Mouse (Mus musculus): ENCODE measurements around the gene 4930523C07Rik. TPM values are rescaled to one million over a fixed set of nuclear protein-coding genes. Genes with fewer than 3 reads are reported as not detected.

4930523C07Rik gene
- total and polyA plus RNA-seq, 2 experiments from 2014 or later, result 2.1 to 3.6 TPM

- TF ChIP-seq CTCF (IDR thresholded peaks at IDR 0.05; ENCODE audit: low read depth), result no peak
- no peaks in the 10 kb centered on the region for H3K9me3 ChIP-seq (ENCODE audit: low read length)
- H3K4me2 ChIP-seq (ENCODE audit: low read depth, low read length), result no peak overlapping the region
- WGBS, result 83% methylated on average over 5 of the region's 5 CpGs
- H3K27me3 ChIP-seq (ENCODE audit: insufficient read depth, low read length), result no peaks in the 10 kb centered on the region
- H3K36me3 ChIP-seq (ENCODE audit: insufficient read depth, low read length), result no peaks in the 10 kb centered on the region
- ATAC-seq (no peak), DNase-seq (ENCODE audit: low spot score) (no peak)
- H3K4me1 ChIP-seq (ENCODE audit: insufficient read depth, low read length), result no peaks in the 10 kb centered on the region
- no peak overlapping the region for H3K4me3 ChIP-seq (ENCODE audit: low read length)
- no peak overlapping the region for H3K9ac ChIP-seq (replicated peaks; ENCODE audit: low read length)
- H3K27ac ChIP-seq, result no peak overlapping the region
These were observed 9.5 kb downstream of the 4930523C07Rik start for GRCm38 (mm10) chr1:160053510-160054305.

- Histone ChIP-seq H3K9me3 (ENCODE audit: low read length) (no peaks in the 10 kb centered on the region), H3K27ac (no peak overlapping the region), H3K27me3 (ENCODE audit: insufficient read depth, low read length) (no peaks in the 10 kb centered on the region), H3K4me2 (ENCODE audit: low read depth, low read length) (no peak overlapping the region), H3K4me3 (ENCODE audit: low read length) (no peak overlapping the region), H3K36me3 (ENCODE audit: insufficient read depth, low read length) (no peaks in the 10 kb centered on the region), H3K9ac (replicated peaks; ENCODE audit: low read length) (no peak overlapping the region), H3K4me1 (ENCODE audit: insufficient read depth, low read length) (no peaks in the 10 kb centered on the region)
- TF ChIP-seq CTCF (IDR thresholded peaks at IDR 0.05; ENCODE audit: low read depth), result no peak
- ATAC-seq (no peak), DNase-seq (ENCODE audit: low spot score) (no peak)
- WGBS, result 81% methylated on average over 5 of the region's 5 CpGs
These were observed 10.3 kb downstream of the 4930523C07Rik start for GRCm38 (mm10) chr1:160054366-160055078.

DNA sequence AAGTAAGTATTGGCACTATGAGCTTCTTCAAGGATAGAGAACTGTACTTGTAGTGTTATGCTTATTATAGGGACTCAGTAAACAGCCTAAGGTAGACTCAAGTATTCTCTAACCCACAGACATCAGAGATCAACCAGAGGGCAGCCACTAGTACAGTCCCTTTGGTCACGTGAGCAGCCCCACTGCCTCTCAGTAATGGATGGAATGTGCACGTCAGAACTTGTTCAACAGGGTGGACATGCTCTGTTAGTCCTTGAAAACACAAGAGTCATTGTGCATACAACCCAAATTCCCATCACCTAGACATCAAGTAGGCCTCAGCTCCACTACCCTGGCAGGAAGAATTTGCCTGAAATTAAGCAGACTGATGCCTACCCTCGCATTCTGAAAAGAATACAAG lies 13.5 kb downstream of the 4930523C07Rik start:
- no peak for ATAC-seq
- Histone ChIP-seq H3K27ac (no peak overlapping the region), H3K4me3 (ENCODE audit: low read length) (no peak overlapping the region), H3K36me3 (ENCODE audit: insufficient read depth, low read length) (no peaks in the 10 kb centered on the region), H3K9me3 (ENCODE audit: low read length) (no peaks in the 10 kb centered on the region), H3K27me3 (ENCODE audit: insufficient read depth, low read length) (no peaks in the 10 kb centered on the region), H3K4me2 (ENCODE audit: low read depth, low read length) (no peak overlapping the region), H3K4me1 (ENCODE audit: insufficient read depth, low read length) (no peaks in the 10 kb centered on the region), H3K9ac (replicated peaks; ENCODE audit: low read length) (no peak overlapping the region)
- 63% methylated on average over 3 of the region's 3 CpGs for WGBS
- TF ChIP-seq CTCF (IDR thresholded peaks at IDR 0.05; ENCODE audit: low read depth), result no peak
- no peak for DNase-seq (ENCODE audit: low spot score)

DNA sequence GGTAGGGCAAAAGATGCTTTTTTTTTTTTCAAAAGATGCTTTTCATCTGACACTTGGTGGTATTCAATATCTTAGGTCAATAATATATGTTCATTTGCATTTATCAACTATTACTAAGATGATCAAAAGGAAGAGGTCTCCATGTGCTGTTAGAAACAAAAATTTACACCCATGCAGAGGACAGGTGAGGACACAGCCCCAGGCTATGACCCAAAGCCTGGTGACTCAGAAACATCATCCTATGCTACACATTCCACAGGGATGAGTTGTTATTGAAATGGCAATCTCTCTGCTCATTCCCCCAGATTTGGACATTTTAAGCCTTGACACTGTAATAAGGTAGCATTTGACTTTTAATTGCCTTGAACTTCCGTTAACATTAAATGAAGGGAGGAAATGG lies 15.7 kb downstream of the 4930523C07Rik start:
- Histone ChIP-seq H3K4me2 (ENCODE audit: low read depth, low read length) (no peak overlapping the region), H3K4me1 (ENCODE audit: insufficient read depth, low read length) (no peaks in the 10 kb centered on the region), H3K9me3 (ENCODE audit: low read length) (no peaks in the 10 kb centered on the region), H3K4me3 (ENCODE audit: low read length) (no peak overlapping the region), H3K27me3 (ENCODE audit: insufficient read depth, low read length) (no peaks in the 10 kb centered on the region), H3K27ac (no peak overlapping the region), H3K36me3 (ENCODE audit: insufficient read depth, low read length) (no peaks in the 10 kb centered on the region), H3K9ac (replicated peaks; ENCODE audit: low read length) (no peak overlapping the region)
- DNase-seq (ENCODE audit: low spot score) (no peak), ATAC-seq (no peak)
- WGBS, result 80% methylated on average over 1 of the region's 1 CpGs
- no peak for TF ChIP-seq CTCF (IDR thresholded peaks at IDR 0.05; ENCODE audit: low read depth)

DNA sequence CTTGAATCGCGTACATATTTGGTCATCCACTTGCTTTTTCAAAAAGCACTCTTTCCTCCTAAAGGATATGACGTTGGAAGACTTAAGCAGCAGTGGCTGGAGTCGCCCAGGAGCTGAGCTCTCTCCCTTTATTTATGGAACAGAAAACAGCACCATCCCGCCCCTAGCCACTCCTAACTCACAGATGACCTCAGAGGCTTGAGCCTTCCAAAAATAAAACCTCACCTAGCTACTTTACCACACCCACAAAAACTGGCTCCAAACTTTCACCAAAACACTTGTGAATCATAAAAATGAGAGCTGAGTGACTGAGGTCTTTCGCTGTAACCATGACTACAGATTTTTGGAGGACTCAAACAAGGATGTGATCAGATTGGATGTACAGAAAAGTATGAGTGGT lies 16.4 kb downstream of the 4930523C07Rik start:
- Histone ChIP-seq H3K4me2 (ENCODE audit: low read depth, low read length) (no peak overlapping the region), H3K36me3 (ENCODE audit: insufficient read depth, low read length) (no peaks in the 10 kb centered on the region), H3K4me3 (ENCODE audit: low read length) (no peak overlapping the region), H3K9ac (replicated peaks; ENCODE audit: low read length) (no peak overlapping the region), H3K27me3 (ENCODE audit: insufficient read depth, low read length) (no peaks in the 10 kb centered on the region), H3K4me1 (ENCODE audit: insufficient read depth, low read length) (no peaks in the 10 kb centered on the region), H3K9me3 (ENCODE audit: low read length) (no peaks in the 10 kb centered on the region), H3K27ac (no peak overlapping the region)
- no peak for ATAC-seq
- 75% methylated on average over 6 of the region's 6 CpGs for WGBS
- TF ChIP-seq CTCF (IDR thresholded peaks at IDR 0.05; ENCODE audit: low read depth), result no peak
- no peak for DNase-seq (ENCODE audit: low spot score)

GRCm38 (mm10) chr1:160061321-160061720 lies 17.1 kb downstream of the 4930523C07Rik start:
- H3K9me3 ChIP-seq (ENCODE audit: low read length), result no peaks in the 10 kb centered on the region
- no peak overlapping the region for H3K9ac ChIP-seq (replicated peaks; ENCODE audit: low read length)
- ATAC-seq, result no peak
- H3K4me1 ChIP-seq (ENCODE audit: insufficient read depth, low read length), result no peaks in the 10 kb centered on the region
- DNase-seq (ENCODE audit: low spot score), result no peak
- 85% methylated on average over 5 of the region's 5 CpGs for WGBS
- no peaks in the 10 kb centered on the region for H3K36me3 ChIP-seq (ENCODE audit: insufficient read depth, low read length)
- TF ChIP-seq CTCF (IDR thresholded peaks at IDR 0.05; ENCODE audit: low read depth), result no peak
- no peaks in the 10 kb centered on the region for H3K27me3 ChIP-seq (ENCODE audit: insufficient read depth, low read length)
- H3K4me3 ChIP-seq (ENCODE audit: low read length), result no peak overlapping the region
- no peak overlapping the region for H3K27ac ChIP-seq
- H3K4me2 ChIP-seq (ENCODE audit: low read depth, low read length), result no peak overlapping the region

Data from hindbrain, postnatal 0 days (tissue).